Mouse (Mus musculus) embryonic facial prominence, embryonic 10.5 days (tissue): ENCODE results near the gene Celf2. TPM values are rescaled to one million over a fixed set of nuclear protein-coding genes. Genes with fewer than 3 reads are reported as not detected.
"Not testable (repeated sequence)": the region's sequence is repeated elsewhere in the genome, so short reads cannot be mapped to it uniquely, and the experiment has no call there.

ENCODE experiments used
- DNase-seq: peaks from one replicate; pipeline ENCODE4 v3.0.0-alpha.2; 2017; ENCODE audit warnings: low spot score
- H3K27ac ChIP-seq: fragments of 300-500 bp; sonication (generic); replicated peaks from 2 replicates; pipeline ENCODE4 v1.5.1; 2016; ENCODE audit warnings: mild to moderate bottlenecking
- H3K27me3 ChIP-seq: fragments of 300-500 bp; sonication (generic); replicated peaks from 2 replicates; pipeline ENCODE4 v1.6.1; 2016; ENCODE audit warnings: low read depth, mild to moderate bottlenecking; ENCODE audit not compliant: poor library complexity, severe bottlenecking
- H3K36me3 ChIP-seq: fragments of 300-500 bp; sonication (generic); replicated peaks from 2 replicates; pipeline ENCODE4 v1.6.1; 2016; ENCODE audit warnings: mild to moderate bottlenecking, moderate library complexity
- H3K4me1 ChIP-seq: fragments of 300-500 bp; sonication (generic); 2 replicates; pipeline ENCODE4 v1.6.1; 2016
- H3K4me3 ChIP-seq: fragments of 300-500 bp; sonication (generic); 2 replicates; pipeline ENCODE4 v1.5.1; 2016; ENCODE audit warnings: mild to moderate bottlenecking, moderate library complexity
- H3K9me3 ChIP-seq: fragments of 300-500 bp; sonication (generic); 2 replicates; pipeline ENCODE4 v1.6.1; 2016; ENCODE audit warnings: mild to moderate bottlenecking
- WGBS: fragments of 180-500 bp; shearing (Covaris S2); methylation state at CpG from one replicate; pipeline ENCODE4 v1.1.7; 2016; 5-methylcytosine and 5-hydroxymethylcytosine counted together
- polyA plus RNA-seq: library from polyadenylated mRNA; unstranded; fragments of >200 nt; fragmentation: Nextera tagmentation; extraction: Ambion mirVana; gene quantifications from 2 replicates; pipeline ENCODE4 v1.2.1, GENCODE M21; 2016

The Celf2 gene
- polyA plus RNA-seq, 1 experiment from 2014 or later: 27.7 TPM

- Histone ChIP-seq H3K36me3 (no peaks in the 10 kb centered on the region), H3K27ac (peak overlapping the region; percentile 44; the same call in 1 of the 2 replicates), H3K27me3 (no peaks in the 10 kb centered on the region), H3K9me3 (no peaks in the 10 kb centered on the region), H3K4me1 (peaks cover 23% of the 10 kb centered on the region), H3K4me3 (no peak overlapping the region)
- 34% methylated on average over 2 of the region's 2 CpGs for WGBS
- peak; percentile 16 for DNase-seq
Observed at GRCm38 (mm10) chr2:7310129-7310839, 199.1 kb downstream of the Celf2 start.

- peaks cover 23% of the 10 kb centered on the region for H3K4me1 ChIP-seq
- DNase-seq: no peak
- H3K27ac ChIP-seq: peak overlapping the region; percentile 44; the same call in 1 of the 2 replicates
- no peaks in the 10 kb centered on the region for H3K36me3 ChIP-seq
- no peak overlapping the region for H3K4me3 ChIP-seq
- WGBS: 58% methylated on average over 1 of the region's 1 CpGs
- H3K27me3 ChIP-seq: no peaks in the 10 kb centered on the region
- H3K9me3 ChIP-seq: no peaks in the 10 kb centered on the region
Observed at GRCm38 (mm10) chr2:7309324-7309723, 200.0 kb downstream of the Celf2 start.

- WGBS: 66% methylated on average over 1 of the region's 1 CpGs
- Histone ChIP-seq H3K36me3 (no peaks in the 10 kb centered on the region), H3K4me3 (no peak overlapping the region), H3K27me3 (no peaks in the 10 kb centered on the region), H3K9me3 (no peaks in the 10 kb centered on the region), H3K4me1 (peaks cover 23% of the 10 kb centered on the region), H3K27ac (no peak overlapping the region)
- no peak for DNase-seq
Observed at GRCm38 (mm10) chr2:7308731-7309130, 200.6 kb downstream of the Celf2 start.

DNA sequence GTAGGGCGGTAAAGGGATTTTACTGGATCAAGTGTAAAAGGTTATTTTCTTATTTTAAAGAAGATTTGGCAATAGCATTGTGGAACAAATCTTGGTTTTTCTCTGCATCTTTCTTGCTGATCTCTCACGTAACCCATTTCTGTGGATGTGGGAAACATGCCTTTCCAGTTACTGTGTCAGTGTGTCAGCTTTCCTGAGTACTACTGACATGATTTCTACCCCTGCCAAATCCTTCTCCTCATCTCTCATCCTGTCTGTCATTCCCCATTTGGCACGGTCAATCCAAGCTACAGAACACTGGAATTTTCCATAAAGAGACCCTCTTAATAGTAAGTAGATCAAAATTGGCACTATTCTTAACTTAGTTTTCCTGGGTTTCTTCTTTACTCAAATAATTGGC lies 221.9 kb downstream of the Celf2 start:
- Histone ChIP-seq H3K27ac (no peak overlapping the region), H3K27me3 (no peaks in the 10 kb centered on the region), H3K4me1 (no peaks in the 10 kb centered on the region), H3K4me3 (no peak overlapping the region), H3K9me3 (no peaks in the 10 kb centered on the region), H3K36me3 (no peaks in the 10 kb centered on the region)
- WGBS: 90% methylated on average over 3 of the region's 3 CpGs
- DNase-seq: no peak

- no peaks in the 10 kb centered on the region for H3K27me3 ChIP-seq
- DNase-seq: peak; percentile 18
- H3K4me1 ChIP-seq: peaks cover 8% of the 10 kb centered on the region
- no peaks in the 10 kb centered on the region for H3K9me3 ChIP-seq
- H3K4me3 ChIP-seq: no peak overlapping the region
- H3K27ac ChIP-seq: no peak overlapping the region
- no peaks in the 10 kb centered on the region for H3K36me3 ChIP-seq
- 58% methylated on average over 4 of the region's 4 CpGs for WGBS
Observed at GRCm38 (mm10) chr2:7273214-7273613, 236.1 kb downstream of the Celf2 start.

DNA sequence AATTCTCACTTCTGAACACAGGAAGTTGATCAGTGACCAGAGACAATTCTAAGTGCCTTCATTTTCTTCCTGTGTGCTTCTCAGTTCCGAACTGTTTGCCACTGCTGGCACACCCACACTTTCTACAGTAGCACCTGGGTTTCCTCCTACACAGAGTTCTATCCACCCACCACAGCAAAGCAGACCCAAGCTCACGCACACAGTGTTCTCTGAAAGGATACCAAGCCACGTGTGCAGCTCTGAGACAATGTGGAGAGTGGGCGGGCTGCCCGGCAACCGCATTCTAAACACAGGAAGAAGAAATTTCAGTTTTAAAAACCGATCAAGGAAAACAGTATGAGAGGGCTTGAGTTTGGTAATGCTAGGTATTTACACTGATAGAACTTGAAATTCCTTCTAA lies 239.3 kb downstream of the Celf2 start:
- Histone ChIP-seq H3K27ac (no peak overlapping the region), H3K4me3 (no peak overlapping the region), H3K27me3 (no peaks in the 10 kb centered on the region), H3K36me3 (no peaks in the 10 kb centered on the region), H3K9me3 (no peaks in the 10 kb centered on the region), H3K4me1 (peaks cover 8% of the 10 kb centered on the region)
- no peak for DNase-seq
- 86% methylated on average over 7 of the region's 7 CpGs for WGBS

DNA sequence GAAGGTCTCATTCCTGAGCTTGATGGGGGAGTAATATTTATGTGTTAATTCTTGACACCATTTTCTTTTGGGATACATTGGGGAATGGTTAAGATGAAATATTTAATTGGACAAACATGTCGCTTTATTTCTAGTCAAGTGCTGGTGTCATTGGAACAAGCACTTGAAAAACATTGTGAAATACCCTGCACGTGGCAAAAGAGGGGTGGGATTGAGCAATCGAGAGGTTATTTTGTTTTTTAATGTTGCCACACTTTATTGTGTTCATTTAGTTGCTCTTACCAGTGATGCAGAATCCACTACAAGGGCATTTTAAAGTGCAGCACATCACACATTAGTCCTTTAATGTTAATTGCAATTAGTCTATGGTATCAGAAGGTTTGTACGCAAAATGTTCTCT lies 242.2 kb downstream of the Celf2 start:
- no peak for DNase-seq
- Histone ChIP-seq H3K9me3 (no peaks in the 10 kb centered on the region), H3K4me1 (no peaks in the 10 kb centered on the region), H3K27ac (no peak overlapping the region), H3K27me3 (no peaks in the 10 kb centered on the region), H3K4me3 (no peak overlapping the region), H3K36me3 (no peaks in the 10 kb centered on the region)
- WGBS: 93% methylated on average over 4 of the region's 4 CpGs

DNA sequence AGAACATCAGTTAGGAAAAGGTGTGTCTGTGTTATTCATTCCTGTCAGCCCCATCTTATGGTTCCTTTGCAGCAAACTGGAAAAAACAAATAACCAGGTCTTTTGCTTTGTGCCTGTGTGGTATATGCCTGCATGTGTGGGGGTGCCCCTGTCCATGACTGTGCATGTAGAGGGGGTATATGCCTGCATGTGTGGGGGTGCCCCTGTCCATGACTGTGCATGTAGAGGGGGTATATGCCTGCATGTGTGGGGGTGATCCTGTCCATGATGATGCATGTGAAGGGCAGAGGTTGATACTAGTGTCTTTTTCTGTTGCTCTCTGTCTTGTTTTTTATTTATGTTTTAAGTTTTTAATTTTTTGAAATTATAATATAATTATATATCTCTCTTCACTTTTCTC lies 246.7 kb downstream of the Celf2 start:
- H3K9me3 ChIP-seq, H3K36me3 ChIP-seq, H3K27me3 ChIP-seq, H3K4me3 ChIP-seq, H3K4me1 ChIP-seq, H3K27ac ChIP-seq, DNase-seq: not testable (repeated sequence)

DNA sequence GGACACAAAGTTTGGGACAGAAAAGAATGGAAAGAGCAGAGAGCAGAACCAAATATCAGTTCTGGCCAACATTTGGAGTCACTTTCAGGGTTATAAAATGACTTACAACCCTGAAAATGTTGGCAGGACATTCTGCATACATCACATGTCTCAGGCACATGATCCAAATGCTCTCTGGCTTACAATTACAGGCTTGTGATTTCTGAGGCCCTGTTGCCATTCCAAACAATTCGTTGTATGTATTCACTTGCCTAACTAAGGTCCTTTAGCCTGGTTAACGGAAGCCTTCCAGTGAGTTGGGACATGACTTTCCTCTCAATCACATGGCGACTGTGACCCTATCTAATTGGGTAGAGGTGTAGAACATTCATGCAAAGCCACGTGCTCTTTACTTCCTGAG lies 249.2 kb downstream of the Celf2 start:
- Histone ChIP-seq H3K27me3 (no peaks in the 10 kb centered on the region), H3K27ac (no peak overlapping the region), H3K4me1 (no peaks in the 10 kb centered on the region), H3K36me3 (no peaks in the 10 kb centered on the region), H3K4me3 (no peak overlapping the region), H3K9me3 (no peaks in the 10 kb centered on the region)
- no peak for DNase-seq
- 84% methylated on average over 4 of the region's 4 CpGs for WGBS

DNA sequence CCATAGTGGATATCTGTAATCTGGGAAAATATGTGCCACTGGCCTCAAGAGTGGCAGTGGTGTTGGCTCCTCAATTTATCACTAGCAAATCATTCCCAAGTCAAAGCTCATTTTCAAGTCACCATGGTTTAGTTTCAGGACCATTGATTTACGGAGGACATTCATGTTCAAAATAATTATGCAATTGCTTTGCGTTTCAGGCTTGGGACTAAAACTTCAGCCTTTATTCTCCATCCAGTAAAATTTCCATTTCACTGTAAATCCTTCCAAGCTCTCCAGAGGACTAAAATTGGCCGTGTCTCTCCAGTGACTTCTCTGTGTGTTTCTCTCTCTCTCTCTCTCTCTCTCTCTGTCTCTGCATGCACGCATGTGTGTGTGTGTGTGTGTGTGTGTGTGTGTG lies 249.7 kb downstream of the Celf2 start:
- no peaks in the 10 kb centered on the region for H3K9me3 ChIP-seq
- no peaks in the 10 kb centered on the region for H3K4me1 ChIP-seq
- H3K36me3 ChIP-seq: no peaks in the 10 kb centered on the region
- H3K27me3 ChIP-seq: no peaks in the 10 kb centered on the region
- WGBS: 92% methylated on average over 4 of the region's 4 CpGs
- H3K4me3 ChIP-seq: no peak overlapping the region
- DNase-seq: no peak
- H3K27ac ChIP-seq: no peak overlapping the region

GRCm38 (mm10) chr2:7256023-7256422 lies 253.3 kb downstream of the Celf2 start:
- H3K27ac ChIP-seq: no peak overlapping the region
- no peaks in the 10 kb centered on the region for H3K36me3 ChIP-seq
- WGBS: 91% methylated on average over 1 of the region's 1 CpGs
- no peak for DNase-seq
- no peaks in the 10 kb centered on the region for H3K9me3 ChIP-seq
- H3K4me1 ChIP-seq: no peaks in the 10 kb centered on the region
- no peaks in the 10 kb centered on the region for H3K27me3 ChIP-seq
- H3K4me3 ChIP-seq: no peak overlapping the region

- WGBS: 79% methylated on average over 3 of the region's 3 CpGs
- H3K36me3 ChIP-seq: no peaks in the 10 kb centered on the region
- H3K27me3 ChIP-seq: no peaks in the 10 kb centered on the region
- no peak overlapping the region for H3K4me3 ChIP-seq
- H3K27ac ChIP-seq: no peak overlapping the region
- no peaks in the 10 kb centered on the region for H3K4me1 ChIP-seq
- H3K9me3 ChIP-seq: no peaks in the 10 kb centered on the region
- DNase-seq: no peak
Observed at GRCm38 (mm10) chr2:7255386-7255785, 254.0 kb downstream of the Celf2 start.

GRCm38 (mm10) chr2:7250314-7250713 lies 259.0 kb downstream of the Celf2 start:
- H3K9me3 ChIP-seq: no peaks in the 10 kb centered on the region
- H3K27ac ChIP-seq: no peak overlapping the region
- H3K27me3 ChIP-seq: no peaks in the 10 kb centered on the region
- no peak overlapping the region for H3K4me3 ChIP-seq
- H3K4me1 ChIP-seq: peaks cover 8% of the 10 kb centered on the region; the same call in 1 of the 2 replicates
- no peak for DNase-seq
- 83% methylated on average over 2 of the region's 2 CpGs for WGBS
- H3K36me3 ChIP-seq: no peaks in the 10 kb centered on the region
